Mouse (Mus musculus): ENCODE measurements around the gene Wdr63. TPM values are rescaled to one million over a fixed set of nuclear protein-coding genes. Genes with fewer than 3 reads are reported as not detected.

Wdr63 gene
- polyA plus RNA-seq, 1 experiment, result not detected

DNA sequence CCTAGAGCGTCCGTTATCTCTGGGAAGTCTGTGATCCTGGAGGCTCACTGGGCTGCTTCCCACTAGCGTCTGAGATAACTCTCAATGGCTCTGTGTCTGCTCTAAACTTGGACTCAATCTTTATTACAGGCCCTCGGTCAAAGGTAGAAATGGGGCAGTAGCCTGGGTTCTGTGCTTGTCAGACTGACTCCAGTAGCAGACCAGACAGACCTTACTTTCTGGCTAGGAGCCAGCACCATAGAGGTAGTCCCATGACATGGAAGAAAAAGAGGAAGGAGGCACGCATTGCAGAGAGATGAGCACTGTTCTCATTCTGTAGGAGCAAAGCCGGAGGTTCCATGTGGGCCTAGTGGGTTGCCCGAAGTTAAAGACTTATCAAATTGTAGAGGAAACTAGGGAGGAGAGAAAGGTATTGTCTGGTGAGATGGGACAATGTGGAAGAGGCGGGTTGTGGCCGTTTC lies 10.1 kb upstream of the Wdr63 start:
- Histone ChIP-seq H3K27ac (ENCODE audit: control insufficient read depth, insufficient read depth, low read depth, low read length, poor library complexity) (no peak overlapping the region), H3K4me1 (ENCODE audit: control insufficient read depth, insufficient read depth, low read length) (no peaks in the 10 kb centered on the region), H3K4me3 (replicated peaks; ENCODE audit: control insufficient read depth, low read depth, low read length) (no peak overlapping the region)
- 53% methylated on average over 9 of the region's 9 CpGs for WGBS
- TF ChIP-seq POLR2A (IDR thresholded peaks at IDR 0.05; ENCODE audit: borderline replicate concordance, control insufficient read depth, low read depth, low read length) (no peak), CTCF (IDR thresholded peaks at IDR 0.05; ENCODE audit: control insufficient read depth, insufficient read depth, low read length) (no peak)

- TF ChIP-seq POLR2A (IDR thresholded peaks at IDR 0.05; ENCODE audit: borderline replicate concordance, control insufficient read depth, low read depth, low read length) (no peak), CTCF (IDR thresholded peaks at IDR 0.05; ENCODE audit: control insufficient read depth, insufficient read depth, low read length) (no peak)
- H3K4me3 ChIP-seq (replicated peaks; ENCODE audit: control insufficient read depth, low read depth, low read length), result no peak within 1 kb of the TSS
- H3K27ac ChIP-seq (ENCODE audit: control insufficient read depth, insufficient read depth, low read depth, low read length, poor library complexity), result no peak within 1 kb of the TSS
- no peaks in the 10 kb centered on the region for H3K4me1 ChIP-seq (ENCODE audit: control insufficient read depth, insufficient read depth, low read length)
- 29% methylated on average over 35 of the region's 35 CpGs for WGBS
Observed at GRCm38 (mm10) chr3:146117258-146117996, 9.5 kb upstream of the Wdr63 start, which contains the start of gene Mcoln3. TSS of gene Mcoln3 (plus strand) at chr3:146117450.

DNA sequence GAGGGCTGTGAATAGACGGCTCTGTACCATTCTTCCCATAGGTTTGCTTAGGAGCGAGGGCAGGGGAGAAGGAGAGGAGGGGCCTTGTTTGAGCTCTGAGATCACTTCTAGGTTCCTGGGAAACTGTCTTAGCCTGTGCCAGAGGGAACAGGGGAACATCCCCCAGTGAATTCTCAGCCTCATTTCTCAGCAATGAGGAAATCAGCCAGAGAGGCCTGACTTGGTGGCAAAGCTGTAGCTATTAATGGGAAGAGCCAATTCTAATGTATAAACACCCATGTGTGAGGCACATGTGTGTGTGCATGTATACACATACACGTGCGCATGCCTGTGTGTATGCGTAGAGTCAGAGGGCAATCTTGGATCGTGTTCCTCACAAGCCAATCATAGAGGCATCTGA lies 3.0 kb upstream of the Wdr63 start:
- TF ChIP-seq POLR2A (IDR thresholded peaks at IDR 0.05; ENCODE audit: borderline replicate concordance, control insufficient read depth, low read depth, low read length) (no peak), CTCF (IDR thresholded peaks at IDR 0.05; ENCODE audit: control insufficient read depth, insufficient read depth, low read length) (no peak)
- WGBS, result 73% methylated on average over 6 of the region's 6 CpGs
- no peak overlapping the region for H3K27ac ChIP-seq (ENCODE audit: control insufficient read depth, insufficient read depth, low read depth, low read length, poor library complexity)
- no peak overlapping the region for H3K4me3 ChIP-seq (replicated peaks; ENCODE audit: control insufficient read depth, low read depth, low read length)
- no peaks in the 10 kb centered on the region for H3K4me1 ChIP-seq (ENCODE audit: control insufficient read depth, insufficient read depth, low read length)

GRCm38 (mm10) chr3:146110358-146110757 lies 2.4 kb upstream of the Wdr63 start:
- WGBS, result 35% methylated on average over 2 of the region's 2 CpGs
- H3K27ac ChIP-seq (ENCODE audit: control insufficient read depth, insufficient read depth, low read depth, low read length, poor library complexity), result no peak overlapping the region

DNA sequence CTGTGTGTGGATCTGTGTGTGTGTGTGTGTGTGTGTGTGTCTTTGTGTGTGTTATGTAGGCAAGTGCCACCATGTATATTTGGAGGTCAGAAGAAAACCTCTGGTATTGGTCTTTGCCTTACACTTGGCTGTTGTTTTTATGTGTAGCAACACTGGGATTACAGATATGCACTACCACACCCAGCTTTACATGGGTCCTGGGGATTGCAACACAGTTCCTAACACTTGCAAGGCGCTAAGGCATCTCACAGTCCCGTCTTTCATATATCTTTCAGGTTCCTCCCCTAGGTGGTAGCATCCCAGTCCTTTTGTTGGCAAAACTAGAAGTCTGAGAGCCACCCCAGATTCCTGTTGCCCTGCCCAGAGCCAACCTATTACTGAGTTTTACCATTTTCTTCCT lies 1.0 kb upstream of the Wdr63 start:
- WGBS, result 53% methylated on average over 2 of the region's 2 CpGs
- no peak for TF ChIP-seq CTCF (IDR thresholded peaks at IDR 0.05; ENCODE audit: control insufficient read depth, insufficient read depth, low read length)
- TF ChIP-seq POLR2A (IDR thresholded peaks at IDR 0.05; ENCODE audit: borderline replicate concordance, control insufficient read depth, low read depth, low read length), result no peak

More at GRCm38 (mm10) chr3:146110358-146110757, 2.4 kb upstream of the Wdr63 start:
- H3K4me3 ChIP-seq (replicated peaks; ENCODE audit: control insufficient read depth, low read depth, low read length), result no peak overlapping the region
- H3K4me1 ChIP-seq (ENCODE audit: control insufficient read depth, insufficient read depth, low read length), result no peaks in the 10 kb centered on the region
- no peak for TF ChIP-seq POLR2A (IDR thresholded peaks at IDR 0.05; ENCODE audit: borderline replicate concordance, control insufficient read depth, low read depth, low read length)
- no peak for TF ChIP-seq CTCF (IDR thresholded peaks at IDR 0.05; ENCODE audit: control insufficient read depth, insufficient read depth, low read length)

GRCm38 (mm10) chr3:146107116-146107849 lies 647 bp downstream of the Wdr63 start:
- 5% methylated on average over 18 of the region's 18 CpGs for WGBS
- Histone ChIP-seq H3K4me3 (replicated peaks; ENCODE audit: control insufficient read depth, low read depth, low read length) (no peak overlapping the region), H3K4me1 (ENCODE audit: control insufficient read depth, insufficient read depth, low read length) (no peaks in the 10 kb centered on the region), H3K27ac (ENCODE audit: control insufficient read depth, insufficient read depth, low read depth, low read length, poor library complexity) (no peak overlapping the region)
- TF ChIP-seq CTCF (IDR thresholded peaks at IDR 0.05; ENCODE audit: control insufficient read depth, insufficient read depth, low read length) (no peak), POLR2A (IDR thresholded peaks at IDR 0.05; ENCODE audit: borderline replicate concordance, control insufficient read depth, low read depth, low read length) (no peak)

More for the DNA sequence above, 1.0 kb upstream of the Wdr63 start:
- H3K4me3 ChIP-seq (replicated peaks; ENCODE audit: control insufficient read depth, low read depth, low read length), result no peak overlapping the region
- no peaks in the 10 kb centered on the region for H3K4me1 ChIP-seq (ENCODE audit: control insufficient read depth, insufficient read depth, low read length)
- no peak overlapping the region for H3K27ac ChIP-seq (ENCODE audit: control insufficient read depth, insufficient read depth, low read depth, low read length, poor library complexity)

GRCm38 (mm10) chr3:146102049-146102448 lies 5.9 kb downstream of the Wdr63 start:
- Histone ChIP-seq H3K4me3 (replicated peaks; ENCODE audit: control insufficient read depth, low read depth, low read length) (no peak overlapping the region), H3K4me1 (ENCODE audit: control insufficient read depth, insufficient read depth, low read length) (no peaks in the 10 kb centered on the region), H3K27ac (ENCODE audit: control insufficient read depth, insufficient read depth, low read depth, low read length, poor library complexity) (no peak overlapping the region)
- TF ChIP-seq CTCF (IDR thresholded peaks at IDR 0.05; ENCODE audit: control insufficient read depth, insufficient read depth, low read length) (peak; percentile 55; the same call in 1 of the 2 replicates), POLR2A (IDR thresholded peaks at IDR 0.05; ENCODE audit: borderline replicate concordance, control insufficient read depth, low read depth, low read length) (no peak)
- 54% methylated on average over 6 of the region's 6 CpGs for WGBS

DNA sequence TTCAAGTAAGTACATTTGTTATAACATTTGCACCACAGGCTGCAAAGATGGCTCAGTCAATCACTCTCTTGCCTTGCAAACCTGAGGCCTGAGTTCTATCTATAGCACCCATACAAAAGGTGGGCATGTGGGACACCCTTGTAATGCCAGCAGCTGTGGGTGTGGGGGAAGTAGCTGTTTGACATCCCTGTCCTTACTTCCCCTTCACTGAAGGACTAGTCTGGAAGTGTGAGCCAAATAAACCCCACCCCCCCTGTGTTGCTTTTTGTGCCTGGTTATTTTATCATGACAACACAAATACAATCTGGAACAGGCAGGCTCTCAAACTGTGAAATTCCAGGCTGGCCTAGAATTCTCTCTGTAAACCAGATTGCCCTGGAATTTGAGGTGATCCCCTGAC lies 8.0 kb downstream of the Wdr63 start:
- no peak for TF ChIP-seq POLR2A (IDR thresholded peaks at IDR 0.05; ENCODE audit: borderline replicate concordance, control insufficient read depth, low read depth, low read length)
- TF ChIP-seq CTCF (IDR thresholded peaks at IDR 0.05; ENCODE audit: control insufficient read depth, insufficient read depth, low read length), result no peak
- Histone ChIP-seq H3K4me3 (replicated peaks; ENCODE audit: control insufficient read depth, low read depth, low read length) (no peak overlapping the region), H3K27ac (ENCODE audit: control insufficient read depth, insufficient read depth, low read depth, low read length, poor library complexity) (no peak overlapping the region), H3K4me1 (ENCODE audit: control insufficient read depth, insufficient read depth, low read length) (no peaks in the 10 kb centered on the region)
